Mouse (Mus musculus) bone marrow, adult 2 months (tissue): Measurements from ENCODE around the gene Igsf9.

Experiments used
- CTCF ChIP-seq: fragments of 200-500 bp; IDR thresholded peaks from 2 replicates; pipeline ENCODE4 v1.5.1; 2011; ENCODE audit warnings: low read length, control low read depth; ENCODE audit not compliant: control insufficient read depth, insufficient read depth
- POLR2A ChIP-seq: fragments of 200-500 bp; IDR thresholded peaks from 2 replicates; pipeline ENCODE4 v1.6.1; 2011; ENCODE audit warnings: low read depth, mild to moderate bottlenecking, control low read depth, low read length, borderline replicate concordance; ENCODE audit not compliant: control insufficient read depth

- TF ChIP-seq CTCF, result no peak
- no peak for TF ChIP-seq POLR2A
Measured at GRCm38 (mm10) chr1:172474196-172474595, 7.4 kb upstream of the Igsf9 start.
